Mouse (Mus musculus) E14TG2a.4 (cell line): ENCODE measurements around the gene Zbed4.

ENCODE experiments used
- CTCF ChIP-seq: conservative IDR thresholded peaks from 2 replicates; pipeline ENCODE4 v1.5.1; 2014; ENCODE audit warnings: low read length
- POU5F1 ChIP-seq: IDR thresholded peaks from 2 replicates; pipeline ENCODE4 v1.6.1; 2014; ENCODE audit warnings: low read length, borderline replicate concordance

DNA sequence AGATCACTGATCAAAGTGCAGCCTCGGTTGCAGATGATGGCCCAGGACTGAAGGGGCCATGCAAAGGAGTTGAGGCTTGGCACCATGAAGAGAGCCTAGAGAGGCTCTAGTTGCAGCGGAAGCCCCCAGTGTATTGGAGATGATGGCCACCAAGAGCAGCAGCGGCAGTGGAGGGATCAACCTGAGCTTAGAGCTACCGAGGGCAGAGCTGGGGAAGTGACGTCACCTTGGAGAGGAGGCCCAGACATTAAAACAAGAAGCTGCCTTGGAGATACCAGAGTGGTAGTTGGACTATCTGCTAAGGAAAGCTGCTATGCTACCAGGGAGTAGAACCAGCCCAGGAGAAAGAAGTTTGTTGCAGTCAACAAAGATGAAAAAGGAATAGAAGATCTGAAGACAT, 41.6 kb upstream of the Zbed4 start:
- TF ChIP-seq POU5F1 (no peak), CTCF (no peak)
